Mouse (Mus musculus) MEL (cell line): ENCODE measurements around the gene Gm20509. TPM values are rescaled to one million over a fixed set of nuclear protein-coding genes. Genes with fewer than 3 reads are reported as not detected.

Experiments used
- DNase-seq: peaks from one replicate; pipeline ENCODE4 v3.0.0; 2011; ENCODE audit warnings: low read depth, low spot score
- H3K27ac ChIP-seq: 2 replicates; pipeline ENCODE4 v1.5.1; 2012; ENCODE audit warnings: low read depth, mild to moderate bottlenecking, control low read depth, low read length, moderate library complexity; ENCODE audit not compliant: control insufficient read depth
- H3K27me3 ChIP-seq, 2 experiments: fragments of 150-350 bp in 1 of 2; sonication (generic) in 1 of 2; 2 replicates each; pipeline ENCODE4 v1.6.1; 2012; ENCODE audit warnings: low read length in 2 of 2, mild to moderate bottlenecking in 2 of 2, improper control_type of control experiment in 1 of 2, moderate library complexity in 1 of 2; ENCODE audit not compliant: insufficient read depth in 2 of 2, control insufficient read depth in 1 of 2
- H3K36me3 ChIP-seq, 2 experiments: 2 replicates each; pipeline ENCODE4 v1.6.1; 2012 to 2014; ENCODE audit warnings: low read length in 2 of 2, improper control_type of control experiment in 1 of 2, inconsistent platforms in 1 of 2, mild to moderate bottlenecking in 1 of 2; ENCODE audit not compliant: insufficient read depth in 2 of 2, control insufficient read depth in 1 of 2
- H3K4me1 ChIP-seq, 2 experiments: fragments of 150-350 bp in 1 of 2; sonication (generic) in 1 of 2; 2 replicates each; pipeline ENCODE4 v1.6.1; 2012; ENCODE audit warnings: low read length in 2 of 2, improper control_type of control experiment in 1 of 2, mild to moderate bottlenecking in 1 of 2; ENCODE audit not compliant: insufficient read depth in 2 of 2, control insufficient read depth in 1 of 2
- H3K4me3 ChIP-seq, 2 experiments: fragments of 150-350 bp in 1 of 2; sonication (generic) in 1 of 2; 2 replicates each; pipeline ENCODE4 v1.5.1; 2012; ENCODE audit warnings: low read depth in 2 of 2, low read length in 2 of 2, mild to moderate bottlenecking in 2 of 2, moderate library complexity in 2 of 2, control low read depth in 1 of 2, improper control_type of control experiment in 1 of 2; ENCODE audit not compliant: control insufficient read depth in 1 of 2, insufficient read depth in 1 of 2
- H3K79me2 ChIP-seq: 2 replicates; pipeline ENCODE4 v1.6.1; 2012; ENCODE audit warnings: mild to moderate bottlenecking, low read length, moderate library complexity; ENCODE audit not compliant: control insufficient read depth, poor library complexity, insufficient read depth
- H3K9ac ChIP-seq: 2 replicates; pipeline ENCODE4 v1.6.1; 2012; ENCODE audit warnings: low read depth, mild to moderate bottlenecking, control low read depth, low read length, moderate library complexity; ENCODE audit not compliant: control insufficient read depth, poor library complexity, severe bottlenecking
- H3K9me3 ChIP-seq: fragments of 150-350 bp; sonication (generic); replicated peaks from 2 replicates; pipeline ENCODE4 v1.6.1; 2012; ENCODE audit warnings: mild to moderate bottlenecking, low read length, improper control_type of control experiment, moderate library complexity; ENCODE audit not compliant: insufficient read depth
- BHLHE40 ChIP-seq: IDR thresholded peaks from 2 replicates; pipeline ENCODE4 v1.6.1; 2012; ENCODE audit warnings: low read depth, mild to moderate bottlenecking, inconsistent platforms, low read length, improper control_type of control experiment, borderline replicate concordance
- CHD1 ChIP-seq: IDR thresholded peaks from 2 replicates; pipeline ENCODE4 v1.6.1; 2012; ENCODE audit warnings: low read depth, mild to moderate bottlenecking, inconsistent platforms, low read length, improper control_type of control experiment
- CHD2 ChIP-seq: IDR thresholded peaks from 2 replicates; pipeline ENCODE4 v1.6.1; 2011; ENCODE audit warnings: low read length, improper control_type of control experiment
- CTCF ChIP-seq, 3 experiments: IDR thresholded peaks in 2 of 3; conservative IDR thresholded peaks in 1 of 3; 2 replicates each; pipeline ENCODE4 v1.5.1; 2011 to 2012; ENCODE audit warnings: low read length in 3 of 3, low read depth in 2 of 3, mild to moderate bottlenecking in 2 of 3, improper control_type of control experiment in 1 of 3, inconsistent platforms in 1 of 3, mixed read lengths in 1 of 3, moderate library complexity in 1 of 3; ENCODE audit not compliant: control insufficient read depth in 1 of 3, insufficient read depth in 1 of 3, poor library complexity in 1 of 3, severe bottlenecking in 1 of 3
- E2F4 ChIP-seq: IDR thresholded peaks from 2 replicates; pipeline ENCODE4 v1.6.1; 2011; ENCODE audit warnings: low read depth, low read length, improper control_type of control experiment, borderline replicate concordance
- ELF1 ChIP-seq: IDR thresholded peaks from 2 replicates; pipeline ENCODE4 v1.6.1; 2014; ENCODE audit warnings: low read depth, mild to moderate bottlenecking, inconsistent platforms, low read length, improper control_type of control experiment, moderate library complexity
- EP300 ChIP-seq, 2 experiments: IDR thresholded peaks; 2 replicates each; pipeline ENCODE4 v1.6.1; 2011; ENCODE audit warnings: improper control_type of control experiment in 2 of 2, low read length in 2 of 2, low read depth in 1 of 2, mild to moderate bottlenecking in 1 of 2
- GATA1 ChIP-seq: IDR thresholded peaks from 2 replicates; pipeline ENCODE4 v1.6.1; 2011; ENCODE audit warnings: low read depth, low read length, improper control_type of control experiment
- KAT2A ChIP-seq: conservative IDR thresholded peaks from 2 replicates; pipeline ENCODE4 v1.6.1; 2012; ENCODE audit warnings: low read depth, low read length, improper control_type of control experiment, inconsistent platforms
- MAX ChIP-seq: IDR thresholded peaks from 2 replicates; pipeline ENCODE4 v1.6.1; 2011; ENCODE audit warnings: low read length, improper control_type of control experiment
- MEF2A ChIP-seq: IDR thresholded peaks from 2 replicates; pipeline ENCODE4 v1.6.1; 2014; ENCODE audit warnings: low read depth, mild to moderate bottlenecking, inconsistent platforms, low read length, improper control_type of control experiment; ENCODE audit not compliant: poor library complexity, insufficient replicate concordance, severe bottlenecking; ENCODE audit errors: extremely low read depth
- MXI1 ChIP-seq: IDR thresholded peaks from 2 replicates; pipeline ENCODE4 v1.6.1; 2011; ENCODE audit warnings: mild to moderate bottlenecking, low read depth, low read length, improper control_type of control experiment
- NELFE ChIP-seq: IDR thresholded peaks from 2 replicates; pipeline ENCODE4 v1.6.1; 2011; ENCODE audit warnings: low read depth, low read length, improper control_type of control experiment
- POLR2A ChIP-seq, 2 experiments: IDR thresholded peaks; 2 replicates each; pipeline ENCODE4 v1.6.1; 2011 to 2012; ENCODE audit warnings: low read length in 2 of 2, mild to moderate bottlenecking in 2 of 2, control low read depth in 1 of 2, improper control_type of control experiment in 1 of 2, low read depth in 1 of 2, moderate library complexity in 1 of 2; ENCODE audit not compliant: control insufficient read depth in 1 of 2, insufficient read depth in 1 of 2, poor library complexity in 1 of 2
- RCOR1 ChIP-seq: IDR thresholded peaks from 2 replicates; pipeline ENCODE4 v1.6.1; 2012; ENCODE audit warnings: low read depth, mild to moderate bottlenecking, inconsistent platforms, low read length, improper control_type of control experiment
- SIN3A ChIP-seq: IDR thresholded peaks from 2 replicates; pipeline ENCODE4 v1.6.1; 2012; ENCODE audit warnings: low read length, improper control_type of control experiment, inconsistent platforms
- USF1 ChIP-seq: IDR thresholded peaks from 2 replicates; pipeline ENCODE4 v1.6.1; 2014; ENCODE audit warnings: low read depth, mild to moderate bottlenecking, inconsistent platforms, low read length, improper control_type of control experiment, moderate library complexity
- ZC3H11A ChIP-seq: IDR thresholded peaks from 2 replicates; pipeline ENCODE4 v1.6.1; 2012; ENCODE audit warnings: low read depth, mild to moderate bottlenecking, inconsistent platforms, low read length, improper control_type of control experiment
- ZKSCAN1 ChIP-seq: IDR thresholded peaks from 2 replicates; pipeline ENCODE4 v1.6.1; 2012; ENCODE audit warnings: low read depth, mild to moderate bottlenecking, inconsistent platforms, low read length, improper control_type of control experiment, moderate library complexity
- ZMIZ1 ChIP-seq: IDR thresholded peaks from 2 replicates; pipeline ENCODE4 v1.6.1; 2012; ENCODE audit warnings: low read depth, mild to moderate bottlenecking, inconsistent platforms, low read length, improper control_type of control experiment, moderate library complexity
- polyA plus RNA-seq, 2 experiments: library from polyadenylated mRNA; stranded (reverse) in 1 of 2; unstranded in 1 of 2; fragments of >175 nt in 1 of 2; fragments of >200 nt in 1 of 2; gene quantifications; 2 replicates each; pipeline versions ENCODE4 v1.2.1 to v1.2.4; 2012; ENCODE audit warnings: low replicate concordance in 2 of 2, low read depth in 1 of 2; ENCODE audit not compliant: insufficient read length in 2 of 2, insufficient read depth in 1 of 2, missing spikeins in 1 of 2
- total RNA-seq: library from RNA; depleted of rRNA; stranded (reverse); fragments of 300-350 nt; gene quantifications from 2 replicates; pipeline ENCODE4 v1.2.3, GENCODE M21; 2012

Gm20509 gene
- total and polyA plus RNA-seq, 3 experiments = not detected

DNA sequence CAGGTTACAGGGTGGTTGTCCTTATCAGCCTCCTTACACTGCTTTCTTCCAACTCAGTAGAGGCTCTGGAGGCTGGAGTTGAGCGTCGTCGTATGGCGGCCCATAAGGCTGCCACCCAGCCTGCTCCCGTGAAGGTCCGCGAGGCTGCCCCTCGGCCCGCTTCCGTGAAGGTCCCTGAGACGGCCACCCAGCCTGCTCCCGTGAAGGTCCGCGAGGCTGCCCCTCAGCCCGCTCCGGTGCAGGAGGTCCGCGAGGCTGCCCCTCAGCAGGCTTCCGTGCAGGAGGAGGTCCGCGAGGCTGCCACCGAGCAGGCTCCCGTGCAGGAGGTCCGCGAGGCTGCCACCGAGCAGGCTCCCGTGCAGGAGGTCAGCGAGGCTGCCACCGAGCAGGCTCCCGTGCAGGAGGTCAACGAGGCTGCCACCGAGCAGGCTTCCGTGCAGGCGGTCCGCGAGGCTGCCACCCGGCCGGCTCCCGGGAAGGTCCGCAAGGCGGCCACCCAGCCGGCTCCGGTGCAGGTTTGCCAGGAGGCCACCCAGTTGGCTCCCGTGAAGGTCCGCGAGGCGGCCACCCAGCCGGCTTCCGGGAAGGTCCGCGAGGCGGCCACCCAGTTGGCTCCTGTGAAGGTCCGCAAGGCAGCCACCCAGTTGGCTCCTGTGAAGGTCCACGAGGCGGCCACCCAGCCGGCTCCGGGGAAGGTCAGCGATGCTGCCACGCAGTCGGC lies 1.0 kb downstream of the Gm20509 start:
- H3K79me2 ChIP-seq = no peaks in the 10 kb centered on the region
- TF ChIP-seq USF1 = no peak
- no peak for TF ChIP-seq CTCF (IDR thresholded peaks at IDR 0.05 in 2 of 3, conservative IDR thresholded peaks at IDR 0.05 in 1 of 3; ENCODE audit: control insufficient read depth in 1 of 3, insufficient read depth in 1 of 3, low read depth in 2 of 3, low read length in 3 of 3, poor library complexity in 1 of 3, severe bottlenecking in 1 of 3)
- TF ChIP-seq KAT2A = no peak
- H3K36me3 ChIP-seq = no peaks in the 10 kb centered on the region
- H3K9ac ChIP-seq = no peak overlapping the region
- H3K27ac ChIP-seq = no peak overlapping the region
- H3K9me3 ChIP-seq = no peaks in the 10 kb centered on the region
- no peak for DNase-seq
- peaks cover 0 to 3% of the 10 kb centered on the region in 2 experiments; a peak in 3 of 4 replicates for H3K27me3 ChIP-seq
- no peaks in the 10 kb centered on the region for H3K4me1 ChIP-seq
- H3K4me3 ChIP-seq = no peak overlapping the region

DNA sequence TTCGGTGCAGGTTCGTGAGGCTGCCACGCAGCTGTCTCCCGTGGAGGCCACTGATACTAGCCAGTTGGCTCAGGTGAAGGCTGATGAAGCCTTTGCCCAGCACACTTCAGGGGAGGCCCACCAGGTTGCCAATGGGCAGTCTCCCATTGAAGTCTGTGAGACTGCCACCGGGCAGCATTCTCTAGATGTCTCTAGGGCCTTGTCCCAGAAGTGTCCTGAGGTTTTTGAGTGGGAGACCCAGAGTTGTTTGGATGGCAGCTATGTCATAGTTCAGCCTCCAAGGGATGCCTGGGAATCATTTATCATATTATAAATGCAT lies 1.6 kb downstream of the Gm20509 start:
- no peaks in the 10 kb centered on the region for H3K9me3 ChIP-seq
- no peaks in the 10 kb centered on the region for H3K79me2 ChIP-seq
- no peak overlapping the region for H3K9ac ChIP-seq
- TF ChIP-seq EP300 (IDR thresholded peaks at IDR 0.05; ENCODE audit: low read depth in 1 of 2, low read length in 2 of 2) (no peak), SIN3A (no peak), ZC3H11A (no peak), ZMIZ1 (no peak), MAX (no peak), GATA1 (no peak), MEF2A (no peak), POLR2A (IDR thresholded peaks at IDR 0.05; ENCODE audit: control insufficient read depth in 1 of 2, insufficient read depth in 1 of 2, low read depth in 1 of 2, low read length in 2 of 2, poor library complexity in 1 of 2) (no peak), NELFE (no peak), ZKSCAN1 (no peak), MXI1 (no peak), CHD2 (no peak), CHD1 (no peak)
- H3K27ac ChIP-seq = no peak overlapping the region
- no peak for DNase-seq
- no peaks in the 10 kb centered on the region for H3K36me3 ChIP-seq
- H3K4me3 ChIP-seq = no peak overlapping the region
- no peaks in the 10 kb centered on the region for H3K4me1 ChIP-seq
- peaks cover 0 to 5% of the 10 kb centered on the region in 2 experiments; a peak in 3 of 4 replicates for H3K27me3 ChIP-seq

DNA sequence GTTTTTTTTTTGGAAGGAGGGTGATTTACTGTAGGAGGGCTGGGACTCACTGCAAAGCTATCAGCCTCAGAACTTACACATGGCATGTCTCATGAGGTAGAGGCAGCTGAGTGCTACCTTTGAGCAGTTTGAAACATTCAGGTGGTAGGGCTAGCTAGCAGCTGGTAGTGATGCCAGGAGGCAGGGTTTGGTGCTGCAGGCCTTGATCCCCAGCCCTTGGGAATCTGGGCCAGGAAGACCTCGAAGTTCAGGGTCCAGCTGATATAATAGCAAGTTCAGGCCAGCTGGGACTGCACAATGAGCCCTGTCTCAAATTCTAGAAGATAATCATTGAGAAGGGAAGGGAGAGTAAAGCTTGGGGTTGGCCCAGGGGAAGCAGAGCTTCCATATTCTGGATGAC lies 2.9 kb downstream of the Gm20509 start:
- Histone ChIP-seq H3K9ac (no peak overlapping the region), H3K36me3 (no peaks in the 10 kb centered on the region), H3K79me2 (no peaks in the 10 kb centered on the region), H3K9me3 (no peaks in the 10 kb centered on the region), H3K27me3 (peaks cover 1 to 5% of the 10 kb centered on the region in 2 experiments), H3K27ac (no peak overlapping the region), H3K4me1 (no peaks in the 10 kb centered on the region), H3K4me3 (no peak overlapping the region)
- no peak for DNase-seq
- no peak for TF ChIP-seq ELF1
- no peak for TF ChIP-seq CHD2
- no peak for TF ChIP-seq BHLHE40
- TF ChIP-seq MEF2A = no peak
- TF ChIP-seq RCOR1 = no peak
- no peak for TF ChIP-seq E2F4
